Mouse (Mus musculus) kidney, postnatal 36 days (tissue): Measurements from ENCODE around the gene Syncrip.

Experiments used
- DNase-seq, 2 experiments: peaks; one replicate each; pipeline ENCODE4 v3.0.0; 2021 to 2022; ENCODE audit warnings: mixed read lengths in 2 of 2

Syncrip gene

GRCm38 (mm10) chr9:88482230-88482828, at the start of gene Syncrip:
Gene Syncrip, minus strand, starts transcription at chr9:88482574.
- peak; percentile 92 to 95 for DNase-seq

GRCm38 (mm10) chr9:88529979-88530580, 47.7 kb upstream of the Syncrip start:
- DNase-seq = no peak

- no peak for DNase-seq
Measured at GRCm38 (mm10) chr9:88529571-88529970, 47.2 kb upstream of the Syncrip start.

GRCm38 (mm10) chr9:88528736-88529135, 46.4 kb upstream of the Syncrip start:
- DNase-seq = no peak

GRCm38 (mm10) chr9:88527956-88528355, 45.6 kb upstream of the Syncrip start:
- DNase-seq = no peak

GRCm38 (mm10) chr9:88525341-88525740, 43.0 kb upstream of the Syncrip start:
- DNase-seq = no peak

- no peak for DNase-seq
Measured at GRCm38 (mm10) chr9:88524796-88525195, 42.4 kb upstream of the Syncrip start.

GRCm38 (mm10) chr9:88524367-88524766, 42.0 kb upstream of the Syncrip start:
- DNase-seq = no peak

- no peak for DNase-seq
Measured at GRCm38 (mm10) chr9:88523335-88523668, 40.9 kb upstream of the Syncrip start.

GRCm38 (mm10) chr9:88522569-88523334, 40.4 kb upstream of the Syncrip start:
- peak; percentile 97 for DNase-seq

- DNase-seq = no peak
Measured at GRCm38 (mm10) chr9:88521961-88522568, 39.7 kb upstream of the Syncrip start.

- no peak for DNase-seq
Measured at GRCm38 (mm10) chr9:88520849-88521483, 38.6 kb upstream of the Syncrip start.

GRCm38 (mm10) chr9:88520122-88520848, 37.9 kb upstream of the Syncrip start:
- no peak for DNase-seq

GRCm38 (mm10) chr9:88519390-88520121, 37.2 kb upstream of the Syncrip start:
- no peak for DNase-seq

- DNase-seq = no peak
Measured at GRCm38 (mm10) chr9:88516361-88516995, 34.1 kb upstream of the Syncrip start.

- no peak for DNase-seq
Measured at GRCm38 (mm10) chr9:88515546-88515945, 33.2 kb upstream of the Syncrip start.

- DNase-seq = no peak
Measured at GRCm38 (mm10) chr9:88501846-88502245, 19.5 kb upstream of the Syncrip start.

GRCm38 (mm10) chr9:88500112-88500511, 17.7 kb upstream of the Syncrip start:
- DNase-seq = no peak

- no peak for DNase-seq
Measured at GRCm38 (mm10) chr9:88492522-88492921, 10.1 kb upstream of the Syncrip start.

GRCm38 (mm10) chr9:88484531-88484930, 2.2 kb upstream of the Syncrip start:
- no peak for DNase-seq

GRCm38 (mm10) chr9:88482829-88483396, 539 bp upstream of the Syncrip start:
- DNase-seq = peak; percentile 83 to 92
